Mouse (Mus musculus) neural tube, embryonic 10.5 days (tissue): Measurements from ENCODE around the gene Tmcc3.

Source experiments
- DNase-seq: peaks from one replicate; pipeline ENCODE4 v3.0.0-alpha.2; 2017; ENCODE audit warnings: low spot score; ENCODE audit errors: extremely low spot score

The Tmcc3 gene

DNA sequence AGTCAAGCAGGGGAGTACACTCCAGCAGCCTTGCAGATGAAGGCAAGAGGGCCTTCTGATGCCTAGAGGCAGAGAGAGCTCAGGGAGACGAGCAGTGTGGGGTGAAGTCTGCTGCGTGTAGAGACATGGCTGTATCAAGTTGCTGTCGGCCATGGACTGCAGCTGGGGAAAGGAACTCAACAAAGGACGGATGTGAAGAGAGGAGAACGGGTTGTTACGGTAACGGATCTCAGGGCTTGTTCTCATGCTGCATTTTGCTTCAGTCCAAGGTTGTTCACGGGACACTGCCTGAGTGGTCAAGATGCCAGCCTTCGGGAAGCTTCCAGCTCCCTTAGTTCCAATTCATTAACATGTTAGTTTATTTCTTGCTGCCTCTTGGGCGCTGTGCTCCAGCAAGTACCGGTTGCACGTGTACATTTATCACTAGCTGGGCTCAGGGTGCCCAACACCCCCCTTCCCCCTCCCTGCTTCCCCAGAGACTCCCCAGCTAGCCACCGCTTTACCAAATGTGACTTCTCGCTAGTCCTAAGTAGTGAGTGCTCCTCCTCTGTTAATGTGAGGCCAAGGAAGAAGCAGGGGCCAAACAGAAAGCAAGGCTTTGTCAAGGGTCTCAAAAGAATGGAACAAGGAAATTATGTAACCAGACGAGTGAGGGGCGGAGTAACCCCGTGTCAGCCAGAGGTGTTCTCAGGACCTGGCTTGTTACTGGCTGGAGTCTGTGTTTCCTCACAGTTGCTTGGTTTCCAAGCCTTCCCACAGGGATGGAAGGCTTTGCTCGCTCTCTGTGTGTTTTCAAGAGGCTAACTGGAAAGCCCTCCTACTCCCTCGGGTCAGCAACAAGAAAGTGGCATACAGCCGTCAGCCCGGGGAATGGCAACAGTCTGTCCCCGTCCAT is 104.4 kb downstream of the Tmcc3 start:
- peak; percentile 32 for DNase-seq

GRCm38 (mm10) chr10:94417643-94418042 is 105.9 kb downstream of the Tmcc3 start:
- no peak for DNase-seq

- no peak for DNase-seq
Observed at GRCm38 (mm10) chr10:94426000-94426920, 114.5 kb downstream of the Tmcc3 start.

DNA sequence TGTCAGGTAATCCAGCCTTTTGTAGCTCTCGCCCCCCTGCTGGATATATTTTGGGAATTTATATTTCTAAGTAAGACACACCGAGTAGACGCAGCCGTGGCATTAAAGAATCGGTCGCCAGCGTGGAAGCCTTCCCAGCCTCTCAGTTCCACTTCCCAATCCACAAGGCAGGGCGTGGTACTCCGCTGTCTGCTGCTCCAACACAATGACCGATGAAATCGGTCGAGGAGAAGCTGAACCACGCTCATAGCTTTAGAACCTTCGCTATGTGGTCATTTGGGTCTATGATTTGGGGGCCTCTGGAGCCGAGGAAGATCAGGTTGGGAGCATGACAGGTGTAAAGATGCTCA is 115.1 kb downstream of the Tmcc3 start:
- no peak for DNase-seq

- DNase-seq, result no peak
Observed at GRCm38 (mm10) chr10:94428186-94428942, 116.6 kb downstream of the Tmcc3 start.

DNA sequence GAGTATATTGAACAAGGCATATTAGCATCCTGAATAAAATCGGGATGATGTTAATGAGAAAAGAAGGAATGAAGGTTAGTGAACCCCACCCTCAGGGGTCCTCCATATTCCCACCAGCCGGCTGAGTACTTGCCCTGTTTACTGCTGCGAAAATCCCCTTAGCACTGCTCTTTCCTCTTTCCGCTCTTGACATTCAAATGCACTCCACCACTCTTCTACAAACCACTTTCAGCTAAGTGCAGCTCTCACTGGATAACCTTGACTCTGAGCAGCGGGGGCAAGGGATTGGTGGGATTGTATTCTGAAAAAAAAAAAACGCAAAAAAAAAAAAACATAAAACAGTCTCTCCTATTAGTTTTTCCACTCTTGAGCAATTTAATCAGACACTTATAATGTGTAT is 118.8 kb downstream of the Tmcc3 start:
- DNase-seq, result no peak

DNA sequence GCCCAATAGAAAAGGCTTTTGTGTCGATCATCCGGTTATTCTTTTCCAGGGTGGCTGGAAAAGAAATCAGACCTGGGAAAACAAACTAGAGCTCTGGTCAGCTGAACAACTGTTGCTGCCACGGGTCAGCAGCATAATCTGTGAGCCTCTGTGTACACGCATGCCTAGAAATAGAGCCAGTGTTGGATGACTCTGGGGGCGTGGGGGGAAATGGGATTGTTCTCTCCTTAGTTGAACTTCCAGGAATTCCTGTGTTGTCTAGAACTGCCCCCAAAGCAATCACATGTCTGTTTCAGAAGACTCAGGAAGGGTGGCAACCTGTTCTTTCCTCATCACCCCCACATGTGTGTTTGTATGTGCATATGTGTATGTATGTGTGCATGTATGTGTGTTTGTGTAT is 121.2 kb downstream of the Tmcc3 start:
- DNase-seq, result no peak

DNA sequence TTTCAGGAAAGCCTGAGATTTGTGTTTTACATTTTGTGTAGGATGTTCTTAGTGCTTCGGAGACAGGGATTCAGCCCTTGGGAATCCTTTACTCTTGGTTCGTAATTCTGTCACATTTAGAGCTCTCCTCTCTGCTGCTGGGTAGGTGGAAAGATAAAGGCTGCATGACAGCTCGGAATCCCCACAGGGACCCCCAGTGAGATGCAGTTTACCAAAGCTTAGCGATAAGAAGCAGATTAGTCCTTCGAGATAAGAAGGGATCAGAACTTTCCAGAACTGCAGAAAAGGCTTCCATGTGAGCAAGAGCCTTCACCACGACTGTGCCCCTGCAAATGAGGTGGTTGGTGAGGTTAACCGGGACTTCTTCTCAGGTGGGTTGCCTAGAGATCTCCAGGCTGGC is 122.2 kb downstream of the Tmcc3 start:
- no peak for DNase-seq

- no peak for DNase-seq
Observed at GRCm38 (mm10) chr10:94442725-94443124, 131.0 kb downstream of the Tmcc3 start.

DNA sequence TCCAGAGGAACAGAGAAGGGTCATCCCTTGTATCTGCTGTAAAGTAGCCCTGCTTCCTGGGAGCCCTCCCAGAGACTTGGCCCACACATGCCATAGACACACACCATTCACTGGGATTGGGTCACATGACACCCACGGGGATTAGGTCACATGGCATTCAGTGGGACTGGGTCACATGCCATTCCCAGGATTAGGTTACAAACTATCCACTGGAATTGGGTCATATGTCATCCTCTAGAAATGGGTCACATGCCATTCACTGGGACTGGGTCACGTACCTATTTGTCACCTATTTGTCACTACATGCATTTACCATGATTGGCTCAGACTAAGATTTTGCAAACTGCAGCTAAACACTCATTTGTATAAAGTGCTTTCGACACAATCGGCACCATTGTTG is 131.7 kb downstream of the Tmcc3 start:
- no peak for DNase-seq

- no peak for DNase-seq
Observed at GRCm38 (mm10) chr10:94445192-94445591, 133.4 kb downstream of the Tmcc3 start.

- DNase-seq, result no peak
Observed at GRCm38 (mm10) chr10:94446379-94447008, 134.7 kb downstream of the Tmcc3 start.

DNA sequence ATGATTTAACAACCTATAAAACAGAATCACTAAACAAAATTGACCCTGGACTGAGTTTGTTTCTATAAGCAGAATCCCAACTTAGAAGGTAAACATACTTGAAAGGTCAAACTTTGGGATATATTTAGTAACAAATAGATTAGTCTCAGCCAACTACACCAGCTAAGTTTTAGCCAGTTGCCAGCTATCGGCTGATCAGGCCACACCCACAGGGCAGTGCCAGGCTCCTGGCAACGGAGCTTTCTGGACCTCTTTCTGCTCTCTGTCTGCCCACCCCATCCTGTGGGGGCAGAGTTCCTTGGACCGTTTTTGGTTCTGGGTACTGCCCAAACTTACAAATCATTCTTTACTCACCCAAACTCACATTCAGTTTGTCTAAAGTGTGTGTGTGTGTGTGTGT is 137.9 kb downstream of the Tmcc3 start:
- no peak for DNase-seq

GRCm38 (mm10) chr10:94450781-94451180 is 139.0 kb downstream of the Tmcc3 start:
- no peak for DNase-seq

DNA sequence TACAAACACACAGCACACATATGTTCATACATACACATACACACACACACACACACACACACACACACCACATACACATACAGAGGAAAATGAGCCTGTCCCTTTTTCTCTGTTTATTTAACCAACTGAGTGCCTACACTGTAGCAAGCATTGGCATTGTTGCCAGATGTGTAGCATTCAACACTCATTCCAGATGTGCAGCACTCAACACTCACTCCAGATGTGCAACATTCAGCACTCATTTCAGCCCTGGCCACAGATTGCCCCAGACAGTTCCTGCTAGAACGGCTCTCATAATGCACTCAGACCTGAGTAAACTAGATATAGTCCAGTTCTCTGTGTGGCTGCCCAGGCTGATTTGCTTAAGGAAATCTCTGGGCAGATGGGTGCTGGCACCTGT is 145.7 kb downstream of the Tmcc3 start:
- no peak for DNase-seq

- DNase-seq, result peak; percentile 38
Observed at GRCm38 (mm10) chr10:94458690-94459089, 146.9 kb downstream of the Tmcc3 start.

- DNase-seq, result no peak
Observed at GRCm38 (mm10) chr10:94461378-94461777, 149.6 kb downstream of the Tmcc3 start.

- no peak for DNase-seq
Observed at GRCm38 (mm10) chr10:94461871-94462270, 150.1 kb downstream of the Tmcc3 start.

- no peak for DNase-seq
Observed at GRCm38 (mm10) chr10:94462386-94463064, 150.8 kb downstream of the Tmcc3 start.

- DNase-seq, result no peak
Observed at GRCm38 (mm10) chr10:94463410-94463809, 151.7 kb downstream of the Tmcc3 start.

- DNase-seq, result no peak
Observed at GRCm38 (mm10) chr10:94465646-94466045, 153.9 kb downstream of the Tmcc3 start.
